Mouse (Mus musculus) kidney, embryonic 14.5 days (tissue): ENCODE data around the gene Axin2. TPM values are rescaled to one million over a fixed set of nuclear protein-coding genes. Genes with fewer than 3 reads are reported as not detected.
"Not testable (repeated sequence)": the region's sequence is repeated elsewhere in the genome, so short reads cannot be mapped to it uniquely, and the experiment has no call there.

Experiments used
- ATAC-seq: fragments of 200-750 bp; cut with Nextera tagmentation; 2 replicates; pipeline ENCODE4 v1.8.0; 2017; ENCODE audit warnings: moderate number of reproducible peaks, mild to moderate bottlenecking, moderate TSS enrichment, moderate library complexity; ENCODE audit not compliant: low FRiP score, low TSS enrichment
- H3K27ac ChIP-seq: fragments of 300-500 bp; sonication (generic); 2 replicates; pipeline ENCODE4 v1.5.1; 2014; ENCODE audit warnings: low read depth, mild to moderate bottlenecking, low read length, moderate library complexity, mixed read lengths
- H3K27me3 ChIP-seq: fragments of 300-500 bp; sonication (generic); 2 replicates; pipeline ENCODE4 v1.6.1; 2014; ENCODE audit warnings: mild to moderate bottlenecking, low read length; ENCODE audit not compliant: control insufficient read depth, insufficient read depth
- H3K36me3 ChIP-seq: fragments of 300-500 bp; sonication (generic); 2 replicates; pipeline ENCODE4 v1.6.1; 2014; ENCODE audit warnings: low read length, mixed read lengths; ENCODE audit not compliant: control insufficient read depth, insufficient read depth
- H3K4me1 ChIP-seq: fragments of 300-500 bp; sonication (generic); 2 replicates; pipeline ENCODE4 v1.6.1; 2014; ENCODE audit warnings: low read length, mixed read lengths; ENCODE audit not compliant: control insufficient read depth, insufficient read depth
- H3K4me2 ChIP-seq: fragments of 300-500 bp; sonication (generic); replicated peaks from 2 replicates; pipeline ENCODE4 v1.6.1; 2014; ENCODE audit warnings: low read depth, mild to moderate bottlenecking, low read length
- H3K4me3 ChIP-seq: fragments of 300-500 bp; sonication (generic); 2 replicates; pipeline ENCODE4 v1.5.1; 2014; ENCODE audit warnings: mild to moderate bottlenecking, low read length
- H3K9ac ChIP-seq: fragments of 300-500 bp; sonication (generic); 2 replicates; pipeline ENCODE4 v1.6.1; 2014; ENCODE audit warnings: low read depth, mild to moderate bottlenecking, low read length, moderate library complexity
- H3K9me3 ChIP-seq: fragments of 300-500 bp; sonication (generic); 2 replicates; pipeline ENCODE4 v1.6.1; 2016; ENCODE audit warnings: low read length; ENCODE audit not compliant: control insufficient read depth
- WGBS: fragments of 180-500 bp; shearing (Covaris S2); extraction: QIAGEN DNeasy Blood & Tissue Kit; methylation state at CpG from one replicate; pipeline ENCODE4 v1.1.7; 2014; 5-methylcytosine and 5-hydroxymethylcytosine counted together
- polyA plus RNA-seq: library from polyadenylated mRNA; unstranded; fragments of >200 nt; fragmentation: Nextera tagmentation; extraction: Ambion mirVana; gene quantifications from 2 replicates; pipeline ENCODE4 v1.2.1, GENCODE M21; 2014

Gene Axin2
- polyA plus RNA-seq: 8.0 and 11.5 TPM in 2 replicates

GRCm38 (mm10) chr11:108920158-108920635 lies at the start of gene Axin2:
TSS of gene Axin2 (plus strand) at chr11:108920349.
- Histone ChIP-seq H3K27ac (peak within 1 kb of the TSS; percentile 99), H3K27me3 (no peaks in the 10 kb centered on the region), H3K36me3 (no peaks in the 10 kb centered on the region), H3K4me1 (peaks cover 34% of the 10 kb centered on the region), H3K4me2 (peak within 1 kb of the TSS; percentile 54), H3K4me3 (peak within 1 kb of the TSS; percentile 81), H3K9me3 (peaks cover 8% of the 10 kb centered on the region), H3K9ac (peak within 1 kb of the TSS; percentile 92)
- ATAC-seq: peak; percentile 92
- under 1% methylated on average over 51 of the region's 53 CpGs for WGBS

DNA sequence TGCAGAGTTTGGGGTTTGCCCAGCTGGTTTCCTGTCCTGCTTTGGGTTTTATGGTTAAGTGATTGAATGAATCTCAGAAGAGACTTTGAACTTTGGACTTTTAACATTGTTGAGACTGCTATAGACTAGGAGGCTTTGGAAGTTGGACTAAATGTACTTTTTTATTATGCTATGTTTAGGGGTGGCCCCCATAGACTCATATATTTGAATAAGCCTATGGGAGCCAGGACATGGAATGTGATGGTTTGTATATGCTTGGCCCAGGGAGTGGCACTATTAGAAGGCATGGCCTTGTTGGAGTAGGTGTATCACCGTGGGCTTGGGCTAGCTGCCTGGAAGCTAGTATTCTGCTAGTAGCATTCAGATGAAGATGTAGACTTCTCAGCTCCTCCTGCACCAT lies 48.9 kb upstream of the Axin2 start:
- not testable (repeated sequence) for H3K27me3 ChIP-seq, H3K27ac ChIP-seq, H3K4me2 ChIP-seq, H3K36me3 ChIP-seq, H3K4me3 ChIP-seq, H3K9me3 ChIP-seq, H3K4me1 ChIP-seq, ATAC-seq, H3K9ac ChIP-seq
- WGBS: 94% methylated on average over 1 of the region's 1 CpGs

DNA sequence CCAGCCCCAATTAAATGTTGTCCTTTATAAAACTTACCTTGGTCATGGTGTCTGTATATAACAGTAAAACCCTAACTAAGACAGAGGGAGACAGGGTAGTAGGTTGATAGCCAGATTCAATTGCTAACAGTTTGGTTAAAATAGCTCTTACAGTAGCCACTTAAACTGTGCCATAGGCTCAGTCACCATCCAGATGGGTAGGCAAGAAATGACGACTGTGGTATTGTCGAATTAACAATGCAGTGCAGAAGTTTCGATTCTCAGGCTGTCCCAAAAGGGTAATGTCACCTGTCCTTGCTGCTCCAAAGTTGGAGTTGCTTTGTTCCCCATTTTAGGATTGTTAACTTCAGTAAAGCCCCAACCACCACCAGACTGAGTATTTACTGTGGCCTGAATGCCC lies 48.4 kb upstream of the Axin2 start:
- WGBS: 83% methylated on average over 3 of the region's 3 CpGs
- Histone ChIP-seq H3K36me3 (no peaks in the 10 kb centered on the region), H3K4me3 (no peak overlapping the region), H3K4me2 (no peak overlapping the region), H3K4me1 (no peaks in the 10 kb centered on the region), H3K9ac (no peak overlapping the region), H3K27me3 (no peaks in the 10 kb centered on the region), H3K9me3 (no peaks in the 10 kb centered on the region), H3K27ac (no peak overlapping the region)
- ATAC-seq: no peak

- H3K36me3 ChIP-seq: no peaks in the 10 kb centered on the region
- no peak overlapping the region for H3K4me2 ChIP-seq
- no peaks in the 10 kb centered on the region for H3K9me3 ChIP-seq
- no peak overlapping the region for H3K4me3 ChIP-seq
- H3K27me3 ChIP-seq: no peaks in the 10 kb centered on the region
- no peak overlapping the region for H3K9ac ChIP-seq
- no peaks in the 10 kb centered on the region for H3K4me1 ChIP-seq
- WGBS: 47% methylated on average over 7 of the region's 7 CpGs
- no peak overlapping the region for H3K27ac ChIP-seq
- peak; percentile 68; the same call in 1 of the 2 replicates for ATAC-seq
Observed at GRCm38 (mm10) chr11:108876633-108877205, 43.4 kb upstream of the Axin2 start.

GRCm38 (mm10) chr11:108877520-108877919 lies 42.6 kb upstream of the Axin2 start:
- Histone ChIP-seq H3K9me3 (no peaks in the 10 kb centered on the region), H3K27ac (no peak overlapping the region), H3K4me3 (no peak overlapping the region), H3K27me3 (no peaks in the 10 kb centered on the region), H3K4me2 (no peak overlapping the region), H3K36me3 (no peaks in the 10 kb centered on the region), H3K9ac (no peak overlapping the region), H3K4me1 (no peaks in the 10 kb centered on the region)
- whole genome bisulfite sequencing: 78% methylated on average over 5 of the region's 5 CpGs
- no peak for ATAC-seq

- no peak overlapping the region for H3K9ac ChIP-seq
- H3K4me1 ChIP-seq: no peaks in the 10 kb centered on the region
- no peaks in the 10 kb centered on the region for H3K9me3 ChIP-seq
- no peak overlapping the region for H3K4me2 ChIP-seq
- no peaks in the 10 kb centered on the region for H3K36me3 ChIP-seq
- H3K27me3 ChIP-seq: no peaks in the 10 kb centered on the region
- no peak overlapping the region for H3K4me3 ChIP-seq
- no peak for ATAC-seq
- WGBS: 83% methylated on average over 4 of the region's 4 CpGs
- no peak overlapping the region for H3K27ac ChIP-seq
Observed at GRCm38 (mm10) chr11:108880546-108880945, 39.6 kb upstream of the Axin2 start.

DNA sequence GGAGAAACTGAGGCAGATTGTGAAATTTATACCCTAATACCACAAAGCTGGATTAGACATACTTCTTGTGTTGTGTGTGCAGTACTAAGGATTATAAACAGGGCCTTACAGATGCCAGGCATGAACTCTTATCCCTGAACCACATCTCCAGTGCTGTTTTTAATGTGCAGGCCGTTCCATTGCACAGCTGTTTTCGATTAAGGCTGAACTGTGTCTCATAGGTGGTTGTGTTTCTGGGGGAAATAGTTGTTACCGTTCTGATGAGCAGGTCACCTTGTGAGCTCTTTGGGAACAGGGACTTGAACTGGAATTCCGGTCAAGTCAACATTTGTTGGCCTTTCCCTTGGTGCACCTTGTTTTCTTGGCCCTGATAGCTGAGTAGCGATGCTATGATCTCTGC lies 38.5 kb upstream of the Axin2 start:
- Histone ChIP-seq H3K4me2 (no peak overlapping the region), H3K9ac (no peak overlapping the region), H3K9me3 (no peaks in the 10 kb centered on the region), H3K36me3 (no peaks in the 10 kb centered on the region), H3K4me3 (no peak overlapping the region), H3K27me3 (no peaks in the 10 kb centered on the region), H3K4me1 (no peaks in the 10 kb centered on the region), H3K27ac (no peak overlapping the region)
- WGBS: 83% methylated on average over 5 of the region's 5 CpGs
- no peak for ATAC-seq

DNA sequence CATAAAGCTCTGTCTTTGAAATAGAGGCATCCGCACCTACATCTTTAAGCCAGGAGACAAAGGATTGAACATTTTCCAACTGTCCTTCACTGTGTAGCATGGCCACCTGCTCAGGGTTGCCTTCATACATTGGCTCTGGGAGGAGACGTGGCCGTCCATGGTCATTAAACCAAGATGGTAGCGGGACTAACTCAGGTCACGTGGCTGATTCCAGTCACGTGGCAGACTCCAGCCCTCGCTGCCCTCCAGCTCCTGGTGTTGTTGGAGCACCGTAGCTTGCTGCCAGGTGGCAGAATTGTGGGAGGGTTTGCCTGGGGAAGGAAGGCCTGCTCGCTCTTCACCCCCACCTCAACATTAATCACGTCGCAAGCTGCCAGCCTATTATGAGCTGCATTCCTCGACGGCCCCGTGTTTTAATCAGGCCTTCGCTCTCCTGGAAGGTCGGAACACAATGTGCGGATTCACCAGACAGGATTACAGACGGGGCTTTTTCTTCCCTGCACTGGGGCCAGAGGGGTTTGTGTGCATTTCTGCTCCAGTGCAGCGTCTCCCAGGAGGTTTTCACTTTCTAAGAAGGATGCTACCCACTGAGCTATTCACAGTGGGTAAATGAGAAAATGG lies 34.8 kb upstream of the Axin2 start:
- Histone ChIP-seq H3K36me3 (no peaks in the 10 kb centered on the region), H3K4me1 (peaks cover 6% of the 10 kb centered on the region; the same call in 1 of the 2 replicates), H3K27ac (no peak overlapping the region), H3K4me3 (no peak overlapping the region), H3K27me3 (no peaks in the 10 kb centered on the region), H3K4me2 (no peak overlapping the region), H3K9ac (no peak overlapping the region), H3K9me3 (no peaks in the 10 kb centered on the region)
- WGBS: 64% methylated on average over 19 of the region's 19 CpGs
- no peak for ATAC-seq

- no peaks in the 10 kb centered on the region for H3K27me3 ChIP-seq
- no peaks in the 10 kb centered on the region for H3K36me3 ChIP-seq
- H3K4me1 ChIP-seq: peaks cover 12% of the 10 kb centered on the region
- H3K9me3 ChIP-seq: no peaks in the 10 kb centered on the region
- H3K27ac ChIP-seq: no peak overlapping the region
- no peak overlapping the region for H3K4me3 ChIP-seq
- H3K4me2 ChIP-seq: no peak overlapping the region
- WGBS: 81% methylated on average over 8 of the region's 8 CpGs
- H3K9ac ChIP-seq: no peak overlapping the region
- ATAC-seq: no peak
Observed at GRCm38 (mm10) chr11:108886060-108886459, 34.1 kb upstream of the Axin2 start.
